Mouse (Mus musculus) hindbrain, embryonic 10.5 days (tissue): Measurements from ENCODE around the gene Gpd1. TPM values are rescaled to one million over a fixed set of nuclear protein-coding genes. Genes with fewer than 3 reads are reported as not detected.
"Not testable (repeated sequence)": the region's sequence is repeated elsewhere in the genome, so short reads cannot be mapped to it uniquely, and the experiment has no call there.

Source experiments
- DNase-seq: peaks from one replicate; pipeline ENCODE4 v3.0.0-alpha.2; 2017; ENCODE audit warnings: low spot score
- H3K27ac ChIP-seq: fragments of 300-500 bp; sonication (generic); 2 replicates; pipeline ENCODE4 v1.5.1; 2016; ENCODE audit warnings: mild to moderate bottlenecking, moderate library complexity
- H3K27me3 ChIP-seq: fragments of 300-500 bp; sonication (generic); 2 replicates; pipeline ENCODE4 v1.6.1; 2016; ENCODE audit warnings: mild to moderate bottlenecking; ENCODE audit not compliant: poor library complexity, insufficient read depth, severe bottlenecking
- H3K36me3 ChIP-seq: fragments of 300-500 bp; sonication (generic); 2 replicates; pipeline ENCODE4 v1.6.1; 2016; ENCODE audit warnings: mild to moderate bottlenecking, moderate library complexity
- H3K4me1 ChIP-seq: fragments of 300-500 bp; sonication (generic); replicated peaks from 2 replicates; pipeline ENCODE4 v1.6.1; 2016; ENCODE audit warnings: mild to moderate bottlenecking
- H3K4me3 ChIP-seq: fragments of 300-500 bp; sonication (generic); 2 replicates; pipeline ENCODE4 v1.5.1; 2016; ENCODE audit warnings: mild to moderate bottlenecking, moderate library complexity
- H3K9me3 ChIP-seq: fragments of 300-500 bp; sonication (generic); 2 replicates; pipeline ENCODE4 v1.6.1; 2016; ENCODE audit warnings: mild to moderate bottlenecking, moderate library complexity
- WGBS: fragments of 180-500 bp; shearing (Covaris S2); methylation state at CpG from one replicate; pipeline ENCODE4 v1.1.7; 2016; 5-methylcytosine and 5-hydroxymethylcytosine counted together
- polyA plus RNA-seq: library from polyadenylated mRNA; unstranded; fragments of >200 nt; fragmentation: Nextera tagmentation; extraction: Ambion mirVana; gene quantifications from 2 replicates; pipeline ENCODE4 v1.2.1, GENCODE M21; 2016

Gpd1 gene
- polyA plus RNA-seq, 1 experiment from 2014 or later, result 0.78 TPM

GRCm38 (mm10) chr15:99771601-99772276, 54.4 kb downstream of the Gpd1 start:
- Histone ChIP-seq H3K27me3 (no peaks in the 10 kb centered on the region), H3K27ac (peak overlapping the region; percentile 97), H3K9me3 (no peaks in the 10 kb centered on the region), H3K4me1 (peaks cover 33% of the 10 kb centered on the region), H3K36me3 (peaks cover 4% of the 10 kb centered on the region), H3K4me3 (peak overlapping the region; percentile 90)
- WGBS, result under 1% methylated on average over 59 of the region's 59 CpGs
- peak; percentile 64 for DNase-seq

GRCm38 (mm10) chr15:99772277-99772880, 55.1 kb downstream of the Gpd1 start:
- peak overlapping the region; percentile 97 for H3K27ac ChIP-seq
- peak; percentile 90 for DNase-seq
- H3K9me3 ChIP-seq, result no peaks in the 10 kb centered on the region
- no peaks in the 10 kb centered on the region; the same call in 1 of the 2 replicates for H3K36me3 ChIP-seq
- under 1% methylated on average over 41 of the region's 41 CpGs for WGBS
- no peaks in the 10 kb centered on the region for H3K27me3 ChIP-seq
- H3K4me1 ChIP-seq, result peaks cover 33% of the 10 kb centered on the region
- H3K4me3 ChIP-seq, result peak overlapping the region; percentile 90

- H3K36me3 ChIP-seq, DNase-seq, H3K27me3 ChIP-seq, H3K9me3 ChIP-seq: not testable (repeated sequence)
- Histone ChIP-seq H3K27ac (peak within 1 kb of the TSS; percentile 97), H3K4me1 (peaks cover 33% of the 10 kb centered on the region), H3K4me3 (peak within 1 kb of the TSS; percentile 90)
Measured at GRCm38 (mm10) chr15:99772881-99772924, 55.4 kb downstream of the Gpd1 start, which contains the start of gene Cers5. TSS of gene Cers5 (minus strand) at chr15:99772885.

GRCm38 (mm10) chr15:99772925-99773324, 55.6 kb downstream of the Gpd1 start:
- no peaks in the 10 kb centered on the region for H3K9me3 ChIP-seq
- H3K4me3 ChIP-seq, result peak overlapping the region; percentile 90
- DNase-seq, result no peak
- H3K36me3 ChIP-seq, result no peaks in the 10 kb centered on the region; the same call in 1 of the 2 replicates
- no peaks in the 10 kb centered on the region for H3K27me3 ChIP-seq
- WGBS, result 35% methylated on average over 3 of the region's 3 CpGs
- peak overlapping the region; percentile 97 for H3K27ac ChIP-seq
- H3K4me1 ChIP-seq, result peaks cover 33% of the 10 kb centered on the region

Other genes starting within 250 kb of the Gpd1 start
- gene Bcdin3d, start 242.8 kb upstream of the Gpd1 start, polyA plus RNA-seq, result 19.3 and 20.2 TPM in 2 replicates
- 0.63 and 1.1 TPM in 2 replicates for gene Faim2, start 189.3 kb upstream of the Gpd1 start, polyA plus RNA-seq
- not detected in 2 replicates for gene Aqp2, start 138.5 kb upstream of the Gpd1 start, polyA plus RNA-seq
- 0.46 and 1.6 TPM in 2 replicates for gene Aqp5, start 126.7 kb upstream of the Gpd1 start, polyA plus RNA-seq
- gene Aqp6, start 116.1 kb upstream of the Gpd1 start, polyA plus RNA-seq, result 0.35 and 0.90 TPM in 2 replicates
- gene Racgap1, start 65.9 kb upstream of the Gpd1 start, polyA plus RNA-seq, result 193 and 219 TPM in 2 replicates
- 12.6 and 29.0 TPM in 2 replicates for gene Asic1, start 47.1 kb upstream of the Gpd1 start, polyA plus RNA-seq
- gene Smarcd1, start 15.4 kb upstream of the Gpd1 start, polyA plus RNA-seq, result 101 and 118 TPM in 2 replicates
- gene Gm17349, start 12.0 kb upstream of the Gpd1 start, polyA plus RNA-seq, result not detected in 2 replicates
- 152 and 174 TPM in 2 replicates for gene Cox14, start 8.1 kb downstream of the Gpd1 start, polyA plus RNA-seq
- 59.1 and 61.3 TPM in 2 replicates for gene Cers5, start 55.4 kb downstream of the Gpd1 start, polyA plus RNA-seq
- 29.5 and 33.4 TPM in 2 replicates for gene Lima1, start 157.9 kb downstream of the Gpd1 start, polyA plus RNA-seq
- not detected in 2 replicates for gene Fam186a, start 249.5 kb downstream of the Gpd1 start, polyA plus RNA-seq